Mouse (Mus musculus) cerebellum, adult 2 months (tissue): ENCODE results near the gene Coro1c.

Experiments
- CTCF ChIP-seq: fragments of 200-500 bp; IDR thresholded peaks from 2 replicates; pipeline ENCODE4 v1.5.1; 2011; ENCODE audit warnings: low read depth, mild to moderate bottlenecking, control low read depth, low read length, moderate library complexity, borderline replicate concordance; ENCODE audit not compliant: insufficient read depth
- POLR2A ChIP-seq: fragments of 200-500 bp; IDR thresholded peaks from 2 replicates; pipeline ENCODE4 v1.6.1; 2011; ENCODE audit warnings: low read length, control low read depth, borderline replicate concordance; ENCODE audit not compliant: insufficient read depth

GRCm38 (mm10) chr5:113881136-113881535, 27.4 kb downstream of the Coro1c start:
- no peak for TF ChIP-seq CTCF
- no peak for TF ChIP-seq POLR2A
